Comparison of ENCODE assay signal across 9 mouse cellular contexts in genomic region chr1:36279202-36279601, GRCm38 (mm10). TPM values are rescaled to one million over a fixed set of nuclear protein-coding genes. Genes with fewer than 3 reads are reported as not detected.
A peak's percentile ranks its signal among the peaks of the same experiment; 100 is the strongest.
DNase-seq lines count a peak whose midpoint lies in the region; ATAC-seq and TF ChIP-seq lines count a peak whose summit lies in the region.
"Had no signal": no experiment of that assay in that cellular context is flagged by ENCODE, and none has a peak within 500 bp of the region (broad histone marks: within the 10 kb centered on the region; RNA-seq: fewer than 3 reads in every experiment).

No protein-coding gene starts in this region.

- 23% methylated on average over 3 of the region's 3 CpGs for WGBS in forebrain, embryonic 12.5 days
- 21% methylated on average over 3 of the region's 3 CpGs for WGBS in forebrain, embryonic 16.5 days
- 24% methylated on average over 3 of the region's 3 CpGs for WGBS in embryonic facial prominence, embryonic 10.5 days
- WGBS in spleen, adult 2 months: 19% methylated on average over 3 of the region's 3 CpGs

- H3K27ac ChIP-seq in forebrain, embryonic 12.5 days: no peak overlapping the region
- H3K27ac ChIP-seq in forebrain, embryonic 16.5 days (ENCODE audit: low read length): no peak overlapping the region
- no peak overlapping the region for H3K27ac ChIP-seq in embryonic facial prominence, embryonic 10.5 days (replicated peaks)
- H3K27ac ChIP-seq in spleen, adult 2 months (ENCODE audit: insufficient read depth, low read length): no peak overlapping the region

- no peak overlapping the region for H3K9ac ChIP-seq in forebrain, embryonic 12.5 days
- H3K9ac ChIP-seq in forebrain, embryonic 16.5 days (replicated peaks; ENCODE audit: low read depth, low read length): no peak overlapping the region

- no peaks in the 10 kb centered on the region for H3K9me3 ChIP-seq in forebrain, embryonic 12.5 days
- no peaks in the 10 kb centered on the region for H3K9me3 ChIP-seq in forebrain, embryonic 16.5 days (ENCODE audit: control insufficient read depth, low read length)
- no peaks in the 10 kb centered on the region for H3K9me3 ChIP-seq in embryonic facial prominence, embryonic 10.5 days
- H3K9me3 ChIP-seq: megakaryocyte, embryonic 14.5 days had no signal

- no peaks in the 10 kb centered on the region for H3K4me1 ChIP-seq in forebrain, embryonic 12.5 days
- no peaks in the 10 kb centered on the region for H3K4me1 ChIP-seq in forebrain, embryonic 16.5 days (replicated peaks; ENCODE audit: control insufficient read depth, insufficient read depth, low read length)
- H3K4me1 ChIP-seq in embryonic facial prominence, embryonic 10.5 days: no peaks in the 10 kb centered on the region
- peaks cover 25% of the 10 kb centered on the region for H3K4me1 ChIP-seq in spleen, adult 2 months (ENCODE audit: control insufficient read depth, insufficient read depth, insufficient read length)

- no peak overlapping the region for H3K4me2 ChIP-seq in forebrain, embryonic 12.5 days
- H3K4me2 ChIP-seq in forebrain, embryonic 16.5 days (ENCODE audit: low read length): no peak overlapping the region

- intact Hi-C loops in heart, postnatal 25 days (cut with DNase I): loop anchor here (5.0 kb wide), 2 partner anchors 57 to 132 kb away; no protein-coding TSS in a partner anchor

- no peaks in the 10 kb centered on the region for H3K27me3 ChIP-seq in forebrain, embryonic 12.5 days
- H3K27me3 ChIP-seq in forebrain, embryonic 16.5 days (replicated peaks; ENCODE audit: control insufficient read depth, insufficient read depth, low read length): no peaks in the 10 kb centered on the region
- H3K27me3 ChIP-seq in embryonic facial prominence, embryonic 10.5 days (replicated peaks; ENCODE audit: low read depth, poor library complexity, severe bottlenecking): no peaks in the 10 kb centered on the region
- no peaks in the 10 kb centered on the region for H3K27me3 ChIP-seq in spleen, adult 2 months (ENCODE audit: control insufficient read depth, insufficient read depth, low read length)

- DNase-seq in adrenal gland, postnatal 36 days: peak; percentile 84 to 90
- peak; percentile 84 for DNase-seq in embryonic facial prominence, embryonic 10.5 days (ENCODE audit: low spot score)
- peak; percentile 43 for DNase-seq in heart, postnatal 25 days (ENCODE audit: low spot score)
- peak; percentile 65 to 79 for DNase-seq in layer of hippocampus, postnatal 14 days (ENCODE audit: low spot score in 2 of 2)
- DNase-seq in spleen, adult 2 months (ENCODE audit: low read depth in 1 of 2, low spot score in 2 of 2): peak; percentile 76 to 88

- TF ChIP-seq POLR2A in spleen, adult 2 months (IDR thresholded peaks at IDR 0.05; ENCODE audit: low read depth, low read length): no peak

- peak; percentile 79; the same call in 1 of the 2 replicates for TF ChIP-seq CTCF in spleen, adult 2 months (IDR thresholded peaks at IDR 0.05; ENCODE audit: extremely low read depth, insufficient read depth, insufficient read length, insufficient replicate concordance)

- H3K4me3 ChIP-seq in forebrain, embryonic 12.5 days (replicated peaks): no peak overlapping the region
- H3K4me3 ChIP-seq in forebrain, embryonic 16.5 days (replicated peaks; ENCODE audit: low read length): no peak overlapping the region
- no peak overlapping the region for H3K4me3 ChIP-seq in embryonic facial prominence, embryonic 10.5 days
- H3K4me3 ChIP-seq in spleen, adult 2 months (ENCODE audit: extremely low read depth, insufficient read depth, insufficient read length): no peak overlapping the region
- H3K4me3 ChIP-seq: megakaryocyte, embryonic 14.5 days had no signal

- 0 out of 2 replicates have a peak, but pooled peaks have one; percentile 58 for ATAC-seq in forebrain, embryonic 12.5 days (ENCODE audit: low FRiP score)
- ATAC-seq in forebrain, embryonic 16.5 days: no peak
- ATAC-seq in megakaryocyte progenitor cell, adult 5-6 weeks (replicated peaks; ENCODE audit: poor library complexity): peak; percentile 72

- no peaks in the 10 kb centered on the region for H3K36me3 ChIP-seq in forebrain, embryonic 12.5 days (replicated peaks)
- no peaks in the 10 kb centered on the region for H3K36me3 ChIP-seq in forebrain, embryonic 16.5 days (ENCODE audit: control insufficient read depth, insufficient read depth)
- H3K36me3 ChIP-seq in embryonic facial prominence, embryonic 10.5 days (replicated peaks): no peaks in the 10 kb centered on the region
- no peaks in the 10 kb centered on the region for H3K36me3 ChIP-seq in spleen, adult 2 months (ENCODE audit: control insufficient read depth, insufficient read depth, low read length)

RNA-seq across cellular contexts. Expression of gene Neurl3, which starts 4.7 kb away (rescaled TPM):
- 0.34 and 0.45 TPM in 2 replicates for polyA plus RNA-seq in forebrain, embryonic 12.5 days (2016; fragmentation: Nextera tagmentation; extraction: Ambion mirVana)
- 0.41 and 0.47 TPM in 2 replicates for polyA plus RNA-seq in forebrain, embryonic 16.5 days (2015; fragmentation: Nextera tagmentation; extraction: Ambion mirVana)
- 1 to 10 TPM; 6.1 to 6.8 TPM for total RNA-seq in adrenal gland, postnatal 36 days (2021)
- polyA plus RNA-seq in embryonic facial prominence, embryonic 10.5 days (2016; fragmentation: Nextera tagmentation; extraction: Ambion mirVana): 0.27 and 0.41 TPM in 2 replicates
- total RNA-seq in heart, postnatal 25 days (2021): 1 to 10 TPM; 3.1 to 3.4 TPM
- under 1 TPM; 0.55 to 0.67 TPM for total RNA-seq in layer of hippocampus, postnatal 14 days (2021)
- 8.5 and 11.4 TPM in 2 replicates for total RNA-seq in megakaryocyte progenitor cell, adult 5-6 weeks (2015)
- total RNA-seq in megakaryocyte progenitor cell, adult 5-6 weeks (2017): 14.4 and 15.9 TPM in 2 replicates
- 66.0 and 80.9 TPM in 2 replicates for polyA plus RNA-seq in spleen, adult 2 months (2012; rRNA removed)

RNA-seq across cellular contexts. Expression of gene Arid5a, which starts 28.3 kb away (rescaled TPM):
- polyA plus RNA-seq in forebrain, embryonic 12.5 days (2016; fragmentation: Nextera tagmentation; extraction: Ambion mirVana): 2.0 and 2.1 TPM in 2 replicates
- polyA plus RNA-seq in forebrain, embryonic 16.5 days (2015; fragmentation: Nextera tagmentation; extraction: Ambion mirVana): 3.8 and 4.7 TPM in 2 replicates
- 1 to 10 TPM; 4.2 to 6.9 TPM for total RNA-seq in adrenal gland, postnatal 36 days (2021)
- polyA plus RNA-seq in embryonic facial prominence, embryonic 10.5 days (2016; fragmentation: Nextera tagmentation; extraction: Ambion mirVana): 3.3 and 4.5 TPM in 2 replicates
- total RNA-seq in heart, postnatal 25 days (2021): 10 to 100 TPM in 1 of 2 experiments, 1 to 10 TPM in 1; 7.0 to 11.1 TPM
- total RNA-seq in layer of hippocampus, postnatal 14 days (2021): 10 to 100 TPM; 17.2 to 19.9 TPM
- total RNA-seq in megakaryocyte progenitor cell, adult 5-6 weeks (2015): 13.2 and 13.8 TPM in 2 replicates
- 24.9 and 29.5 TPM in 2 replicates for total RNA-seq in megakaryocyte progenitor cell, adult 5-6 weeks (2017)
- polyA plus RNA-seq in spleen, adult 2 months (2012; rRNA removed): 29.6 and 39.6 TPM in 2 replicates

RNA-seq across cellular contexts. Expression of gene Uggt1, which starts 34.7 kb away (rescaled TPM):
- 59.8 and 65.3 TPM in 2 replicates for polyA plus RNA-seq in forebrain, embryonic 12.5 days (2016; fragmentation: Nextera tagmentation; extraction: Ambion mirVana)
- 50.8 and 56.9 TPM in 2 replicates for polyA plus RNA-seq in forebrain, embryonic 16.5 days (2015; fragmentation: Nextera tagmentation; extraction: Ambion mirVana)
- total RNA-seq in adrenal gland, postnatal 36 days (2021): 10 to 100 TPM; 47.5 to 53.3 TPM
- polyA plus RNA-seq in embryonic facial prominence, embryonic 10.5 days (2016; fragmentation: Nextera tagmentation; extraction: Ambion mirVana): 44.6 and 51.2 TPM in 2 replicates
- 10 to 100 TPM; 26.8 to 29.5 TPM for total RNA-seq in heart, postnatal 25 days (2021)
- 10 to 100 TPM; 38.3 to 44.3 TPM for total RNA-seq in layer of hippocampus, postnatal 14 days (2021)
- 90.2 and 94.4 TPM in 2 replicates for total RNA-seq in megakaryocyte progenitor cell, adult 5-6 weeks (2015)
- total RNA-seq in megakaryocyte progenitor cell, adult 5-6 weeks (2017): 118 and 151 TPM in 2 replicates
- 13.5 and 15.9 TPM in 2 replicates for polyA plus RNA-seq in spleen, adult 2 months (2012; rRNA removed)
